12 mouse cellular contexts compared by ENCODE assay signal in genomic region chr3:108214734-108215133, GRCm38 (mm10). TPM values are rescaled to one million over a fixed set of nuclear protein-coding genes. Genes with fewer than 3 reads are reported as not detected.
DNase-seq lines count a peak whose midpoint lies in the region; ATAC-seq and TF ChIP-seq lines count a peak whose summit lies in the region.
"Had no signal": no experiment of that assay in that cellular context is flagged by ENCODE, and none has a peak within 500 bp of the region (broad histone marks: within the 10 kb centered on the region; RNA-seq: fewer than 3 reads in every experiment).

No protein-coding gene starts in this region.

- ATAC-seq in kidney, embryonic 16.5 days (ENCODE audit: low FRiP score, low TSS enrichment) = no peak
- ATAC-seq: forebrain, embryonic 13.5 days; intestine, postnatal 0 days had no signal

- H3K9ac ChIP-seq in kidney, embryonic 16.5 days (replicated peaks; ENCODE audit: low read length) = no peak overlapping the region
- H3K9ac ChIP-seq: forebrain, embryonic 13.5 days had no signal

- no peak overlapping the region for H3K4me3 ChIP-seq in kidney, embryonic 16.5 days (ENCODE audit: low read length)
- no peak overlapping the region for H3K4me3 ChIP-seq in C2C12 (ENCODE audit: insufficient read depth, poor library complexity, severe bottlenecking)
- no peak overlapping the region for H3K4me3 ChIP-seq in limb, embryonic 10.5 days
- H3K4me3 ChIP-seq: forebrain, embryonic 13.5 days had no signal

- H3K4me2 ChIP-seq in kidney, embryonic 16.5 days (replicated peaks; ENCODE audit: low read depth, low read length) = no peak overlapping the region
- H3K4me2 ChIP-seq: forebrain, embryonic 13.5 days; midbrain, embryonic 11.5 days had no signal

- H3K79me3 ChIP-seq in C2C12 (ENCODE audit: low read depth) = peaks cover 1% of the 10 kb centered on the region

- WGBS in kidney, embryonic 16.5 days = 14% methylated on average over 5 of the region's 5 CpGs
- WGBS in limb, embryonic 10.5 days = 20% methylated on average over 5 of the region's 5 CpGs

- H3K4me1 ChIP-seq in kidney, embryonic 16.5 days (ENCODE audit: insufficient read depth, low read length) = peaks cover 3% of the 10 kb centered on the region
- H3K4me1 ChIP-seq in limb, embryonic 10.5 days = peaks cover 12% of the 10 kb centered on the region

- DNase-seq in kidney, postnatal 10 days = peak; percentile 68
- peak; percentile 66 for DNase-seq in R1 (ENCODE audit: low read depth, low spot score)
- peak; percentile 69 for DNase-seq in limb, embryonic 10.5 days (ENCODE audit: low spot score)
- DNase-seq in frontal cortex, postnatal 10 days (ENCODE audit: low spot score in 2 of 2) = no peak
- no peak for DNase-seq in layer of hippocampus, adult 18-20 months (ENCODE audit: low spot score in 2 of 2)
- DNase-seq: cerebellum, adult 18-20 months had no signal

- H3K27me3 ChIP-seq in kidney, embryonic 16.5 days (ENCODE audit: insufficient read depth, low read length) = no peaks in the 10 kb centered on the region
- H3K27me3 ChIP-seq in C2C12 (ENCODE audit: control insufficient read depth, insufficient read depth, insufficient read length) = peaks cover 43% of the 10 kb centered on the region
- peaks cover 11% of the 10 kb centered on the region; the same call in 1 of the 2 replicates for H3K27me3 ChIP-seq in limb, embryonic 10.5 days (ENCODE audit: low read depth, poor library complexity, severe bottlenecking)
- H3K27me3 ChIP-seq: forebrain, embryonic 13.5 days had no signal

- H3K27ac ChIP-seq in kidney, embryonic 16.5 days (ENCODE audit: low read length) = no peak overlapping the region
- H3K27ac ChIP-seq in limb, embryonic 10.5 days = no peak overlapping the region
- H3K27ac ChIP-seq: forebrain, embryonic 13.5 days had no signal

- H3K9me3 ChIP-seq in kidney, embryonic 16.5 days (ENCODE audit: low read length) = no peaks in the 10 kb centered on the region
- H3K9me3 ChIP-seq in limb, embryonic 10.5 days (replicated peaks) = no peaks in the 10 kb centered on the region
- H3K9me3 ChIP-seq: forebrain, embryonic 13.5 days; G1E had no signal

- H3K79me2 ChIP-seq in C2C12 (ENCODE audit: control insufficient read depth, insufficient read depth) = peaks cover 3% of the 10 kb centered on the region

- H3K36me3 ChIP-seq in kidney, embryonic 16.5 days (ENCODE audit: insufficient read depth, low read length) = no peaks in the 10 kb centered on the region
- H3K36me3 ChIP-seq in C2C12 (ENCODE audit: control insufficient read depth, insufficient read depth) = no peaks in the 10 kb centered on the region
- H3K36me3 ChIP-seq in limb, embryonic 10.5 days = no peaks in the 10 kb centered on the region
- H3K36me3 ChIP-seq: G1E had no signal

- no peak overlapping the region for H3ac ChIP-seq in C2C12 (ENCODE audit: control insufficient read depth, insufficient read length, low read depth)

- TF ChIP-seq CTCF in C2C12 (IDR thresholded peaks at IDR 0.05; ENCODE audit: control insufficient read depth, insufficient read depth, insufficient read length) = no peak

TF ChIP-seq in C2C12, 6 proteins besides CTCF, POLR2A, EP300 and RAD21:
- TF ChIP-seq USF1 (IDR thresholded peaks at IDR 0.05; ENCODE audit: low read depth) (no peak), MAX (IDR thresholded peaks at IDR 0.05) (peak; percentile 70)

RNA-seq across cellular contexts. Expression of gene Atxn7l2, which starts 4.0 kb away (rescaled TPM):
- polyA plus RNA-seq in kidney, embryonic 16.5 days (2015; fragmentation: Nextera tagmentation; extraction: Ambion mirVana) = 18.7 and 22.2 TPM in 2 replicates
- 6.8 TPM for polyA plus RNA-seq in C2C12 (2012; fragmentation: generic; extraction: Trizol)
- polyA plus RNA-seq in limb, embryonic 10.5 days (2016; fragmentation: Nextera tagmentation; extraction: Ambion mirVana) = 23.3 and 25.7 TPM in 2 replicates
- total RNA-seq in layer of hippocampus, adult 18-20 months (2021) = 10 to 100 TPM; 23.5 to 24.8 TPM

RNA-seq across cellular contexts. Expression of gene Sypl2, which starts 11.7 kb away (rescaled TPM):
- polyA plus RNA-seq in kidney, embryonic 16.5 days (2015; fragmentation: Nextera tagmentation; extraction: Ambion mirVana) = 3.7 and 5.0 TPM in 2 replicates
- polyA plus RNA-seq in C2C12 (2012; fragmentation: generic; extraction: Trizol) = not detected
- polyA plus RNA-seq in limb, embryonic 10.5 days (2016; fragmentation: Nextera tagmentation; extraction: Ambion mirVana) = 0.23 and 0.56 TPM in 2 replicates
- 1 to 10 TPM; 2.8 to 3.2 TPM for total RNA-seq in layer of hippocampus, adult 18-20 months (2021)
- polyA plus RNA-seq: G1E had no signal

RNA-seq across cellular contexts. Expression of gene Cyb561d1, which starts 13.7 kb away (rescaled TPM):
- polyA plus RNA-seq in kidney, embryonic 16.5 days (2015; fragmentation: Nextera tagmentation; extraction: Ambion mirVana) = 3.4 and 3.9 TPM in 2 replicates
- 1.7 TPM for polyA plus RNA-seq in C2C12 (2012; fragmentation: generic; extraction: Trizol)
- polyA plus RNA-seq in limb, embryonic 10.5 days (2016; fragmentation: Nextera tagmentation; extraction: Ambion mirVana) = 1.6 and 2.1 TPM in 2 replicates
- total RNA-seq in layer of hippocampus, adult 18-20 months (2021) = 10 to 100 TPM; 17.4 TPM

RNA-seq across cellular contexts. Expression of gene Amigo1, which starts 28.6 kb away (rescaled TPM):
- polyA plus RNA-seq in kidney, embryonic 16.5 days (2015; fragmentation: Nextera tagmentation; extraction: Ambion mirVana) = 5.4 and 5.8 TPM in 2 replicates
- 1.9 TPM for polyA plus RNA-seq in C2C12 (2012; fragmentation: generic; extraction: Trizol)
- polyA plus RNA-seq in limb, embryonic 10.5 days (2016; fragmentation: Nextera tagmentation; extraction: Ambion mirVana) = 2.6 and 3.0 TPM in 2 replicates
- total RNA-seq in layer of hippocampus, adult 18-20 months (2021) = 10 to 100 TPM; 71.6 to 76.8 TPM

RNA-seq across cellular contexts. Expression of gene Psma5, which starts 42.0 kb away (rescaled TPM):
- 282 and 321 TPM in 2 replicates for polyA plus RNA-seq in kidney, embryonic 16.5 days (2015; fragmentation: Nextera tagmentation; extraction: Ambion mirVana)
- polyA plus RNA-seq in C2C12 (2012; fragmentation: generic; extraction: Trizol) = 289 TPM
- 374 and 403 TPM in 2 replicates for polyA plus RNA-seq in limb, embryonic 10.5 days (2016; fragmentation: Nextera tagmentation; extraction: Ambion mirVana)
- 10 to 100 TPM; 67.2 to 69.9 TPM for total RNA-seq in layer of hippocampus, adult 18-20 months (2021)

Comparison
In these comparisons a context has a peak if more than half of its experiments do, and no peak if none do; other contexts are left out.
1. DNase-seq: peak in kidney, postnatal 10 days (single experiment), R1 (single experiment) and limb, embryonic 10.5 days (single experiment); none in frontal cortex, postnatal 10 days (0 of 2) and layer of hippocampus, adult 18-20 months (0 of 2).